Mouse (Mus musculus) liver, embryonic 13.5 days (tissue): ENCODE data around the gene Osbpl9. TPM values are rescaled to one million over a fixed set of nuclear protein-coding genes. Genes with fewer than 3 reads are reported as not detected.

Experiments
- ATAC-seq: fragments of 200-750 bp; cut with Nextera tagmentation; 2 replicates; pipeline ENCODE4 v1.8.0; 2017; ENCODE audit warnings: low read depth, mild to moderate bottlenecking, moderate number of reproducible peaks, moderate library complexity
- DNase-seq: peaks from one replicate; pipeline ENCODE4 v3.0.0; 2022
- H3K27ac ChIP-seq: fragments of 300-500 bp; sonication (generic); 2 replicates; pipeline ENCODE4 v1.5.1; 2015; ENCODE audit warnings: moderate library complexity, mild to moderate bottlenecking, inconsistent platforms
- H3K27me3 ChIP-seq: fragments of 300-500 bp; sonication (generic); 2 replicates; pipeline ENCODE4 v1.6.1; 2015; ENCODE audit warnings: mild to moderate bottlenecking, inconsistent platforms
- H3K36me3 ChIP-seq: fragments of 300-500 bp; sonication (generic); 2 replicates; pipeline ENCODE4 v1.6.1; 2015; ENCODE audit warnings: mild to moderate bottlenecking, inconsistent platforms
- H3K4me1 ChIP-seq: fragments of 300-500 bp; sonication (generic); replicated peaks from 2 replicates; pipeline ENCODE4 v1.6.1; 2015; ENCODE audit warnings: inconsistent platforms
- H3K4me2 ChIP-seq: fragments of 300-500 bp; sonication (generic); 2 replicates; pipeline ENCODE4 v1.6.1; 2015; ENCODE audit warnings: inconsistent platforms, mild to moderate bottlenecking, moderate library complexity
- H3K4me3 ChIP-seq: fragments of 300-500 bp; sonication (generic); replicated peaks from 2 replicates; pipeline ENCODE4 v1.5.1; 2015; ENCODE audit warnings: mild to moderate bottlenecking, inconsistent platforms
- H3K9ac ChIP-seq: fragments of 300-500 bp; sonication (generic); 2 replicates; pipeline ENCODE4 v1.6.1; 2015; ENCODE audit warnings: mild to moderate bottlenecking, inconsistent platforms
- H3K9me3 ChIP-seq: fragments of 300-500 bp; sonication (generic); replicated peaks from 2 replicates; pipeline ENCODE4 v1.6.1; 2016; ENCODE audit warnings: inconsistent platforms
- WGBS: fragments of 180-500 bp; shearing (Covaris S2); methylation state at CpG from one replicate; pipeline ENCODE4 v1.1.7; 2015; ENCODE audit not compliant: insufficient replicate concordance; 5-methylcytosine and 5-hydroxymethylcytosine counted together
- polyA plus RNA-seq: library from polyadenylated mRNA; unstranded; fragments of >200 nt; fragmentation: Nextera tagmentation; extraction: Ambion mirVana; gene quantifications from 2 replicates; pipeline ENCODE4 v1.2.1, GENCODE M21; 2015

Osbpl9 gene
- polyA plus RNA-seq, 1 experiment from 2014 or later = 28.1 TPM

DNA sequence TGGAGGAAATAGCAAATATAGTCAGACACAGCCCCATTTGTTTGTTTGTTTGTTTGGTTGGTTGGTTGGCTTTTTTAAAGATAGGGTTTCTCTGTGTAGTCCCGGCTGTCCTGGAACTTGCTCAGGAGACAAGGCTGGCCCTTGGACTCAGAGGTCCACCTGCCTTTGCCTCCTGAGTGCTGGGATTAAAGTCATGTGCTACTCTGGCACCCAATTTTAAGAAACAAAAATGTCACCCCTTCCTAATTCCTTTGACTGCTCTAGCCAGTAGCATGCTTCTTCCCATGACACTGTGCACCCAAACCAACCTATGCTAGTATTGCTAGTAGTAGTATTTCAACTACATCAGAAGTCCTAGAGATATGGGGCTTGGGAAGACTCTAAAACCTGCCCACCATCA lies 87.8 kb downstream of the Osbpl9 start:
- no peak overlapping the region for H3K4me3 ChIP-seq
- no peak overlapping the region for H3K9ac ChIP-seq
- DNase-seq (no peak), ATAC-seq (no peak)
- H3K36me3 ChIP-seq = no peaks in the 10 kb centered on the region
- no peaks in the 10 kb centered on the region for H3K27me3 ChIP-seq
- no peak overlapping the region for H3K4me2 ChIP-seq
- H3K9me3 ChIP-seq = no peaks in the 10 kb centered on the region
- H3K4me1 ChIP-seq = peaks cover 52% of the 10 kb centered on the region
- 74% methylated on average over 1 of the region's 1 CpGs for WGBS
- H3K27ac ChIP-seq = no peak overlapping the region

DNA sequence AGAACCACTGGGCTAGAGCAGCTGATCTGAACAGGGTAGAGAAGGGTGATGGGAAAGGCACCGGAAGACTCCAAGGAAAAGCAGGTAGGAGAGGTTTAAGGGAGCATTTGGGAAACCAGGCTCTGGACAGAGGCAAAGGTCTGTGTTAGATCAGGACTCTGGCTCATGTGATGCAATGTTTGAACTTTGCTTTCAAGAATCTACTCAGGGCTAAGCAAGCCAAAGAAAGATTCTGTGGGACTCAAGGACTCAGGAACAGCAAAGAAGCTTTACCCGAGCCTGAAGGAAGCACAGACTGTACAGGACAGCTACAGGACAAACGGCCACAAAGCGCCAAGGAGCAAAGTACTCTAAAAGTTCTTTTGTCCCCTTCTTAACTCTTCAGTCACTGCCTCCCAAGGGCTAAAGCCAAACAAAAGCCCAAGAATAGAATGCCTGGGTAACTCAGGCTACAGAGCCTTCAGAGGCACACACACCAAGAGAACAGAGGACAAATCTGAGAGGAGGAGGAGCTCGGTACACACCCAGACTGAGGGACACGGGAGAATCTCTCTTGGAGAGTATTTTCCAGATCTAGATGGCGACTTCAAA lies 89.1 kb downstream of the Osbpl9 start:
- H3K4me1 ChIP-seq = peaks cover 43% of the 10 kb centered on the region
- ATAC-seq = no peak
- H3K4me3 ChIP-seq = no peak overlapping the region
- no peak overlapping the region for H3K9ac ChIP-seq
- peak overlapping the region; percentile 13 for H3K4me2 ChIP-seq
- H3K27ac ChIP-seq = peak overlapping the region; percentile 34; the same call in 1 of the 2 replicates
- no peak for DNase-seq
- no peaks in the 10 kb centered on the region for H3K27me3 ChIP-seq
- 66% methylated on average over 7 of the region's 7 CpGs for WGBS
- no peaks in the 10 kb centered on the region for H3K36me3 ChIP-seq
- H3K9me3 ChIP-seq = no peaks in the 10 kb centered on the region

DNA sequence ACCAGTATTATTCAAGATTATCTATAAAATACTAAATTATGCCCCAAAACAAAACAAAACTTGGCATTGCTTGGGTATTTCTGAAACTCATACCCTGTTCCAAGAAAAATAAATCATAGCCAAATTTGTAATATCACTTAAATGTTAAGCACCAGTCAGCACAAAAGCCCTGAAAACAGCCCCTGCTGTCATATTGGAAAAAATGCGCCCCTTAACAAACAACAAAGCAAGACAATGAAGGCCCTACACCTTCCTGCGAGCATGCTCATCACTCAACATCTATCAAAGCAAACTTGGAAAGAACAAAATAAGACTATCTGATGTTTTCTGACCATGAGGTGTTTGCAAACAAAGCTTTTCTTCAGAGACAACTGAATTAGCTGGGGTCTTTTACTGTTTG lies 91.1 kb downstream of the Osbpl9 start:
- ATAC-seq = no peak
- 76% methylated on average over 2 of the region's 2 CpGs for WGBS

DNA sequence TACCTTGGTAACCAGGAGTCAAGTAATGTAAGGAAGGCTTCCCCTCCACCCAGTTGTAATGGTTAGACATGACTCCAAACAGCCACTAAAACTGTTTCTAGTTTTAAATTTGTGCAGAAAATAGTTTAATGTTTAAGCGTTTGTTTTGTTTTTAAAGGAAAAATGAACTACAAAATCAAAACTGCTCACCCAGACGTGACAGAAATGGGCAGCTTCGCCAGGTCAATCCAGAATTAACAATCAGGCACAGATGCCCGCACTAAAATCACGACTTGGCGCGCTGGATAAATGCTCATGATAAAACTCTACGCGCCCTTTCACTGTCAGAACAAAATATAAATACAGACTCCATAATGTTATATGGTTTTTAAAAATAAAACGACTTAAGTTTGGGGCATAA lies 92.4 kb downstream of the Osbpl9 start:
- Histone ChIP-seq H3K4me1 (peaks cover 32% of the 10 kb centered on the region), H3K27me3 (no peaks in the 10 kb centered on the region), H3K9ac (no peak overlapping the region), H3K9me3 (no peaks in the 10 kb centered on the region), H3K36me3 (no peaks in the 10 kb centered on the region), H3K4me3 (no peak overlapping the region), H3K4me2 (no peak overlapping the region), H3K27ac (no peak overlapping the region)
- ATAC-seq (no peak), DNase-seq (no peak)
- 84% methylated on average over 10 of the region's 10 CpGs for WGBS

More for the DNA sequence above, 91.1 kb downstream of the Osbpl9 start:
- H3K36me3 ChIP-seq = no peaks in the 10 kb centered on the region
- DNase-seq = no peak
- H3K27ac ChIP-seq = no peak overlapping the region
- H3K4me1 ChIP-seq = peaks cover 33% of the 10 kb centered on the region
- H3K9me3 ChIP-seq = no peaks in the 10 kb centered on the region
- H3K9ac ChIP-seq = no peak overlapping the region
- no peak overlapping the region for H3K4me3 ChIP-seq
- no peak overlapping the region for H3K4me2 ChIP-seq
- no peaks in the 10 kb centered on the region for H3K27me3 ChIP-seq

DNA sequence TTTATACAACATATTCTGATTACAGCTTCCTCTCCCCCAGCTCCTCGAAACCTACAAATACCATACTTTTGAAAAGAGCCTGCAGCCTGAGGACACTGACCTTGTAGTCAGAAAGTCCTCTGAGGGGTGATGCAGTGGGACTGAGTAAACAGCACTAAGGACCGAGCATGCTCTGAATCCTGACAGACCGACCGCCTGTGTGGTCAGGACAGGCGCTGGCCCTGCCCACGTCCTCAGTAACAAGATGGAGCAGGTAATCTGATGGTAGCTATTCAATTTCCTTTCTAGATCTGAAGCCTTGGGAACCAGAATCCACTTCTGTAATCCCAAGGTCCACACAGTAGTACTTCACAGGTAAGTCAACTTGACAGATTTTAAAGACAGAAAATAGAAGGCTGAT lies 93.1 kb downstream of the Osbpl9 start:
- ATAC-seq (no peak), DNase-seq (no peak)
- no peak overlapping the region for H3K9ac ChIP-seq
- H3K27ac ChIP-seq = no peak overlapping the region
- no peaks in the 10 kb centered on the region for H3K27me3 ChIP-seq
- peaks cover 25% of the 10 kb centered on the region for H3K4me1 ChIP-seq
- H3K4me2 ChIP-seq = no peak overlapping the region
- 70% methylated on average over 6 of the region's 6 CpGs for WGBS
- no peak overlapping the region for H3K4me3 ChIP-seq
- H3K36me3 ChIP-seq = no peaks in the 10 kb centered on the region
- H3K9me3 ChIP-seq = no peaks in the 10 kb centered on the region

DNA sequence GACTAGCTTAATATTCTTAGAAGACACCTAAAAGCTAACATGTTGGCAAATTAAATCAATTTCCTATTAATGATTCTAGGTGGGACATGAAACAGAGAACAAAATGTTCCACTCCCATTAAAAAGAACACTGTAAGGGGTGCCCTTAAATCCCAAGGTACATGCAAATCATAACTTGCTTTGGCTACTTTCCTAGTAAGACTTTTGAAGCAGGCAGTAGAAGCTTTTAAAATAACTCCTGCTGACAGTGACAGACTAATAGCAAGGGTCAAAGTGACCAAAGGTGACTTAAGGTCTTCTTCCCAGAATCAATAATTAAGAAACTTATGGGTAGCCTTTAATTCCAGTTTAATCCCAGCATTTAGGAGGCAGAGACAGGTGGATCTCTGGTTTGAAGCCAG lies 95.5 kb downstream of the Osbpl9 start:
- H3K4me3 ChIP-seq = no peak overlapping the region
- H3K27me3 ChIP-seq = no peaks in the 10 kb centered on the region
- H3K4me2 ChIP-seq = no peak overlapping the region
- H3K27ac ChIP-seq = no peak overlapping the region
- no peak for DNase-seq
- no peaks in the 10 kb centered on the region for H3K9me3 ChIP-seq
- ATAC-seq = no peak
- H3K4me1 ChIP-seq = peaks cover 22% of the 10 kb centered on the region
- peaks cover under 1% of the 10 kb centered on the region; the same call in 1 of the 2 replicates for H3K36me3 ChIP-seq
- no peak overlapping the region for H3K9ac ChIP-seq

DNA sequence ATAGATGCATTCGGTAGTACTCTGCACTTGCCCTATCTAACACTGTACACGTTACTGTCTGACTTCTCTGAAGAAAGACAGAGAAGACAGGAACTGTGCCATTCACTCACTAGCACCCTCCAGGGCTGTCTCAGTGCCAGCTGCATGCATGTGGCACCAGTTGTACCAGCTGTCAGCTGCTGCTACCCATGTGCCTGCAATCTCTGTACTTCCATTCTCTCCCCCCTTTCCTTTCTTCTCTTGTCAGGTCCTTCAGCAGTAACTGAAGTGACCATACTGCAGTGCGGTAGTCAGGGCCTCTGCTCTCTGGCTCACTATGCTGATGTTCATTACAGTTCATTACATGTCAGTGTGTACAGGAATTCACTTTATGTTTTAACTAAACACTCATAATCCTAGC lies 96.0 kb downstream of the Osbpl9 start:
- no peaks in the 10 kb centered on the region for H3K27me3 ChIP-seq
- ATAC-seq (no peak), DNase-seq (no peak)
- 64% methylated on average over 3 of the region's 3 CpGs for WGBS
- no peak overlapping the region for H3K4me3 ChIP-seq
- no peak overlapping the region for H3K27ac ChIP-seq
- H3K9me3 ChIP-seq = no peaks in the 10 kb centered on the region
- H3K9ac ChIP-seq = no peak overlapping the region
- peaks cover 19% of the 10 kb centered on the region for H3K4me1 ChIP-seq
- peaks cover 5% of the 10 kb centered on the region; the same call in 1 of the 2 replicates for H3K36me3 ChIP-seq
- H3K4me2 ChIP-seq = no peak overlapping the region

DNA sequence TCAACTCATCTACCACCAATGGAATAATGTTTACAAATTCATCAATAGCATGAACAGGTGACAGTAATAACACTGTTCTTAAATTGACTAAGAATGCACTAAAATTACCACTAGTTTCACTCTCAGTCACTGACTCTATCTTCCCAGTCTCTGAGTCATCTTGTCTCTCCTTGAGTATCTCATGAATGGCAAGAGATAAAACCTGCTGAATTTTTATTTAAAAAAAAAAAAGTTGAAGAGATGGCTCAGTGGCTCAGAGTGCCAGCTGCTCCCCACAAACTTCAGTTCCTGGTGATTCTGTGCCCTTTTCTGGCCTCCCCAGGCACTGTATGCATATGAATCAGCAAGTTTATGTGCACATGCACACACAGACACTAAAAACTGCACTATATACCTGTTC lies 96.8 kb downstream of the Osbpl9 start:
- H3K4me3 ChIP-seq = no peak overlapping the region
- H3K9ac ChIP-seq = no peak overlapping the region
- DNase-seq = no peak
- H3K27me3 ChIP-seq = no peaks in the 10 kb centered on the region
- no peak overlapping the region for H3K27ac ChIP-seq
- no peak overlapping the region for H3K4me2 ChIP-seq
- no peak for ATAC-seq
- H3K4me1 ChIP-seq = peaks cover 20% of the 10 kb centered on the region
- no peaks in the 10 kb centered on the region for H3K9me3 ChIP-seq
- H3K36me3 ChIP-seq = peaks cover 9% of the 10 kb centered on the region

DNA sequence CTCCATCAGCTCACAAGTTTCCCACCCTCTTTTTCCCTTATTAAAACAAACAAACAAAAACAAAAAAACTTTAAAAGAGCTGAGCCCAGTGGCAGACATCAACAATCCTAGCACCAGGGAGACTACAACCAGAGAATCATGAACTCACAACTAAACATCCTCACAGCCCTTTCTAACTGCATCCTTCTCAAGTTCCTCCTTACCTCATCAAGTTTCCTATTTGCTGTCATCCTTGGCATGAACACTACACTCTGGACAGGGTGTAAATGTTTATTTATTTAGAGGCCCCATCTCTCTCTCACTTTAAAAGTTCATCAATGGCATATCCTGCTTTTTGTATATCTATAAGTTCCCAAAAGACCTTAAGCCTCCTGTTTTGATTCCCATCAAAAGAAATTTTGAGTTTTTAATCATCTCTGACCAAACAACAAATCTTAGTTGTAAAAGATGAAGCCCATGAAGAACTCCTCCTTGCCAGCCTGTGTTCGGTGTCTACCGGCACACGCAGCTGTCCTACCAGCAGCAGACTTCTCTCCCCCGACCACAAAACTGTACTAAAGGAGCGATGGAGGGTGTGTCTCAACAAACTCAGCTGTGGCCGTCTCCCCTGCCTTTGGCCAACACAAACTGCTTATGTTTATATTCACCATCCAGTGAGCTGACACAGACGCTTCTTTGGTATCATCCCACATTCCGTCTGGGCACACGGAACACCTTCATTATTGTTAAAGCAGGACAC lies 98.8 kb downstream of the Osbpl9 start:
- no peak for ATAC-seq
- 48% methylated on average over 9 of the region's 9 CpGs for WGBS
- Histone ChIP-seq H3K9me3 (no peaks in the 10 kb centered on the region), H3K4me1 (peaks cover 30% of the 10 kb centered on the region), H3K36me3 (peaks cover 10% of the 10 kb centered on the region), H3K4me2 (no peak overlapping the region), H3K27me3 (no peaks in the 10 kb centered on the region), H3K9ac (no peak overlapping the region), H3K27ac (no peak overlapping the region), H3K4me3 (no peak overlapping the region)
- no peak for DNase-seq

DNA sequence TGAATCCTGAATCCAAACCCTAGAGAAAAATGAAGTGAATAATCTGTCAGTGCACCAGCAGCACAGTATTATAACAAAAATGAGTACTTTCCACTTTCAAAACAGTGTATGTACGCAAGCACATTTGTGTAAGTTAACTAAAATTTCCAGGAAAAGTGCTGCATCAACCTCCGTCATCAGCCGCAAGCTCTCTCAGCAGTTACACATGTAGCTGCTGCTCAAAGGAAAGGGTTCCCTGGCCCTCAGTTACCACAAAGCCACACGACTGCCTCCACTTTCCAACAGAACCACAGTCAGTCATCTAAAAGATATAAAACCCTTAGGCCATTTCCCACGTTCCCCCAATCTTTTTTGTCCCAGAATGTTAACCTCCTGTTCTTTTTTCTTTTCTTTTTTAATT lies 99.5 kb downstream of the Osbpl9 start:
- H3K4me1 ChIP-seq = peaks cover 30% of the 10 kb centered on the region
- 51% methylated on average over 5 of the region's 5 CpGs for WGBS

DNA sequence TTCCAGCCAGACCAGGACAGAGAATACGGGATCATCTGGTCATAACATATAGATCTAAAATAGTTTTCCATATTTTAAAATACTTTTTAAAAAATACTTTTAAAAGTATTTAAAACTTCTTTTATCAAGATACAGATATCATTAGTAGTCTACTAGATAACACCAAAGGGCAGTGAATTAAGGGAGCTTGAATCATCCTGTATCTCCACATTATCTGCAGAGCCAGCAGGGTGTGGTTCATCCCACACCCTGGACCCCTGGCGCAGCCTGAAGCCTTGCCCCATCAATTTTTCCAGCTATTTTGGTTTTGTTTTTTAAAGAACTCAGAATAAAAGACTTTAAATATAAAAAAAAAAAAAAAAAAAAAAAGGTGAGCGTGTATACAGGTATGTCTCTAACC lies 103.2 kb downstream of the Osbpl9 start:
- H3K4me2 ChIP-seq = peak overlapping the region; percentile 39
- DNase-seq (no peak), ATAC-seq (peak; percentile 94)
- H3K4me3 ChIP-seq = no peak overlapping the region
- H3K4me1 ChIP-seq = peaks cover 38% of the 10 kb centered on the region
- no peak overlapping the region for H3K9ac ChIP-seq
- no peaks in the 10 kb centered on the region for H3K9me3 ChIP-seq
- WGBS = 67% methylated on average over 3 of the region's 3 CpGs
- peak overlapping the region; percentile 40 for H3K27ac ChIP-seq
- peaks cover 23% of the 10 kb centered on the region for H3K36me3 ChIP-seq
- H3K27me3 ChIP-seq = no peaks in the 10 kb centered on the region

More for the DNA sequence above, 99.5 kb downstream of the Osbpl9 start:
- Histone ChIP-seq H3K27me3 (no peaks in the 10 kb centered on the region), H3K27ac (no peak overlapping the region), H3K36me3 (peaks cover 10% of the 10 kb centered on the region), H3K4me3 (no peak overlapping the region), H3K9ac (no peak overlapping the region), H3K9me3 (no peaks in the 10 kb centered on the region), H3K4me2 (no peak overlapping the region)
- ATAC-seq (no peak), DNase-seq (no peak)

DNA sequence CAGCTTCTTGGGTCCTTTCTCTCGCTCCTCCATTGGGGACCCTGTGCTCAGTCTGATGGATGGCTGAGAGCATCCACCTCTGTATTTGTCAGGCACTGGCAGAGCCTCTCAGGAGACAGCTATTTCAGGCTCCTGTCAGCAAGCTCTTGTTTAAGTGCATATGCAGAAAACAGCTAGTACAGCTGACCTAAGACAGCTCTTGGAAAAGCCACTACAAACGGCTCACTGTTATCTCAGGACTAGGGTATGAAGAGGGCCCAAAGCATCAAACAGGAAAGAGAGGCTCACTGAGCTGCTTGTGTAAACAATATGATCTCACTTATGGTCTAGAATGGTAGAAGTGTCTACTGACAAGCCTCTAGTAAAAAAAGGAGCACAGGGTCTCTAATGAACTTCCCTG lies 107.8 kb downstream of the Osbpl9 start:
- H3K4me1 ChIP-seq = peaks cover 62% of the 10 kb centered on the region
- DNase-seq (no peak), ATAC-seq (no peak)
- H3K36me3 ChIP-seq = peaks cover 12% of the 10 kb centered on the region; the same call in 1 of the 2 replicates
- H3K4me3 ChIP-seq = no peak overlapping the region
- H3K4me2 ChIP-seq = no peak overlapping the region
- WGBS = 48% methylated on average over 2 of the region's 2 CpGs
- H3K9me3 ChIP-seq = no peaks in the 10 kb centered on the region
- H3K27me3 ChIP-seq = no peaks in the 10 kb centered on the region
- H3K9ac ChIP-seq = no peak overlapping the region
- H3K27ac ChIP-seq = no peak overlapping the region
